Mouse (Mus musculus): ENCODE data around the gene Adcy9.

DNA sequence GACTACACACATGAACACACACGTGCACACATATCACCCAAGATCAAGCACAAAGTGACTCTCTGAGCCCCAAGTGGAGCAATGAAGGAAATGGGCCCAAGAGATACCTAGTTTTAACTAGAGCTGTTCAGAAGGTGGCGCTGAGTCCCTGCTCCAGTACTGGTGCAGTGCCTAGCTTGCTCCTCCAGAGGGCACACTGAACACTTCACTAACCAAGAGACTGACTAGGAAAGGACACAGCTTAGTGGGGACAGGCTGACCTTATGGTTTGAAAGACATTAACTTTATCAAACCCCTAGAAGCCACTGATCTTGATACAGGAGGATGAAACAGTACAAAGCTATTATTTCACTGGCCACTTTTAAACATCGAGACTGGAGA is 104.2 kb downstream of the Adcy9 start:
- no peak for TF ChIP-seq GABPA (IDR thresholded peaks at IDR 0.05; ENCODE audit: insufficient replicate concordance, low read depth, low read length)
- TF ChIP-seq KAT2A (IDR thresholded peaks at IDR 0.05; ENCODE audit: insufficient replicate concordance, low read length) = no peak
- TF ChIP-seq POLR2A (IDR thresholded peaks at IDR 0.05; ENCODE audit: low read depth, low read length) = no peak
- peak; percentile 99 for TF ChIP-seq ZC3H11A (IDR thresholded peaks at IDR 0.05; ENCODE audit: low read depth, low read length)
- TF ChIP-seq USF2 (conservative IDR thresholded peaks at IDR 0.05; ENCODE audit: low read depth, low read length) = no peak
- TF ChIP-seq NELFE (IDR thresholded peaks at IDR 0.05; ENCODE audit: low read depth, low read length) = peak; percentile 98; the same call in 1 of the 2 replicates
- no peak for TF ChIP-seq MAFK (IDR thresholded peaks at IDR 0.05; ENCODE audit: insufficient replicate concordance, low read length)
- peak; percentile 58 for TF ChIP-seq NRF1 (IDR thresholded peaks at IDR 0.05; ENCODE audit: low read depth, low read length)
- TF ChIP-seq HCFC1 (IDR thresholded peaks at IDR 0.05; ENCODE audit: low read depth, low read length) = peak; percentile 47; the same call in 1 of the 2 replicates
- TF ChIP-seq CTCF (conservative IDR thresholded peaks at IDR 0.05 in 1 of 2, IDR thresholded peaks at IDR 0.05 in 1 of 2; ENCODE audit: low read depth in 2 of 2, low read length in 2 of 2) = peak; percentile 96 to 100
- no peak for TF ChIP-seq MAX (IDR thresholded peaks at IDR 0.05; ENCODE audit: low read length)
- TF ChIP-seq IRF4 (IDR thresholded peaks at IDR 0.05; ENCODE audit: low read depth, low read length) = peak; percentile 72; the same call in 1 of the 2 replicates
